Mouse (Mus musculus) T-helper 17 cell (primary cell): Measurements from ENCODE around the gene Gm13278.
"Not testable (repeated sequence)": the region's sequence is repeated elsewhere in the genome, so short reads cannot be mapped to it uniquely, and the experiment has no call there.

Experiments used
- in situ Hi-C, 2 experiments: fragments of 300-600 bp; cut with MboI, MseI; formaldehyde crosslinking; loops; 1 replicate in 1 of 2; 2 replicates in 1 of 2; pipeline ENCODE4 v1.15.1; 2025; ENCODE audit warnings: high pct_unique_total_duplicates in 2 of 2

The Gm13278 gene

GRCm38 (mm10) chr4:88791250-88791649 lies at the start of gene Gm13278:
TSS of gene Gm13278 (plus strand) at chr4:88791550.
- in situ Hi-C loops = not testable (repeated sequence)

- in situ Hi-C loops = no loop called here
These were observed 48.5 kb upstream of the Gm13278 start for GRCm38 (mm10) chr4:88742771-88743371.

GRCm38 (mm10) chr4:88744207-88744606 lies 47.1 kb upstream of the Gm13278 start:
- in situ Hi-C loops = no loop called here

GRCm38 (mm10) chr4:88749926-88750325 lies 41.4 kb upstream of the Gm13278 start:
- in situ Hi-C loops = loop anchor here (5.0 kb wide), 1 partner anchor 37 kb away; the partner anchor contains the start of genes Gm13276 (in 2 of the 2) and Gm13277 (in 2 of the 2)

- in situ Hi-C loops = loop anchor here (5.0 kb wide), 1 partner anchor 32 kb away; the partner anchor contains the start of genes Gm13276 (in 2 of the 2) and Gm13277 (in 2 of the 2)
These were observed 36.5 kb upstream of the Gm13278 start, which contains the start of gene Gm13271 for GRCm38 (mm10) chr4:88754818-88755340. TSS of gene Gm13271 (plus strand) at chr4:88754868.

- in situ Hi-C loops = not testable (repeated sequence)
These were observed 34.5 kb upstream of the Gm13278 start for GRCm38 (mm10) chr4:88756581-88757513.

GRCm38 (mm10) chr4:88757628-88758031 lies 33.7 kb upstream of the Gm13278 start:
- in situ Hi-C loops = not testable (repeated sequence)

- in situ Hi-C loops = not testable (repeated sequence)
These were observed 32.6 kb upstream of the Gm13278 start for GRCm38 (mm10) chr4:88758751-88759150.

GRCm38 (mm10) chr4:88759610-88760268 lies 31.6 kb upstream of the Gm13278 start, which contains the start of gene Gm13283:
TSS of gene Gm13283 (plus strand) at chr4:88760119.
- in situ Hi-C loops = not testable (repeated sequence)

GRCm38 (mm10) chr4:88760431-88760830 lies 30.9 kb upstream of the Gm13278 start:
- in situ Hi-C loops = not testable (repeated sequence)

GRCm38 (mm10) chr4:88761776-88762175 lies 29.6 kb upstream of the Gm13278 start:
- in situ Hi-C loops = not testable (repeated sequence)

GRCm38 (mm10) chr4:88762341-88762740 lies 29.0 kb upstream of the Gm13278 start:
- in situ Hi-C loops = not testable (repeated sequence)

- in situ Hi-C loops = not testable (repeated sequence)
These were observed 27.8 kb upstream of the Gm13278 start for GRCm38 (mm10) chr4:88763384-88764018.

- in situ Hi-C loops = loop anchor here in 1 of 2 experiments (5.0 kb wide), 1 partner anchor 34 kb away; the partner anchor contains the start of gene Gm13288
These were observed 17.8 kb upstream of the Gm13278 start, which contains the start of gene Gm13290 for GRCm38 (mm10) chr4:88773534-88773933. TSS of gene Gm13290 (plus strand) at chr4:88773834.

- in situ Hi-C loops = not testable (repeated sequence)
These were observed 14.7 kb upstream of the Gm13278 start, which contains the start of gene Gm13289 for GRCm38 (mm10) chr4:88776622-88777021. TSS of gene Gm13289 (plus strand) at chr4:88776922.

GRCm38 (mm10) chr4:88779550-88779949 lies 11.8 kb upstream of the Gm13278 start, which contains the start of gene Gm13272:
TSS of gene Gm13272 (plus strand) at chr4:88779850.
- in situ Hi-C loops = not testable (repeated sequence)

GRCm38 (mm10) chr4:88780320-88780719 lies 11.0 kb upstream of the Gm13278 start:
- in situ Hi-C loops = loop anchor here (10.0 kb wide), 2 partner anchors 84 to 744 kb away; no protein-coding TSS in a partner anchor

GRCm38 (mm10) chr4:88781831-88782230 lies 9.5 kb upstream of the Gm13278 start, which contains the start of gene Ifnz:
TSS of gene Ifnz (plus strand) at chr4:88782131.
- in situ Hi-C loops = loop anchor here (10.0 kb wide), 2 partner anchors 83 to 743 kb away; no protein-coding TSS in a partner anchor

- in situ Hi-C loops = loop anchor here (10.0 kb wide), 2 partner anchors 82 to 742 kb away; no protein-coding TSS in a partner anchor
These were observed 9.0 kb upstream of the Gm13278 start for GRCm38 (mm10) chr4:88782335-88782734.

GRCm38 (mm10) chr4:88785409-88785808 lies 5.9 kb upstream of the Gm13278 start, which contains the start of gene Gm13276:
TSS of gene Gm13276 (plus strand) at chr4:88785709.
- in situ Hi-C loops = loop anchor here (5.0 to 10.0 kb wide), 3 partner anchors 33 to 739 kb away; partner anchors contain the start of gene Gm13271 (in 2 of the 2)
